Mouse (Mus musculus): ENCODE data around the gene F3. TPM values are rescaled to one million over a fixed set of nuclear protein-coding genes. Genes with fewer than 3 reads are reported as not detected.
"Not testable (repeated sequence)": the region's sequence is repeated elsewhere in the genome, so short reads cannot be mapped to it uniquely, and the experiment has no call there.

The F3 gene
- polyA plus RNA-seq, 1 experiment from 2014 or later = 20.0 TPM

- ATAC-seq (ENCODE audit: low FRiP score, low TSS enrichment) = peak; percentile 79; the same call in 1 of the 2 replicates
- Histone ChIP-seq H3K4me2 (replicated peaks; ENCODE audit: low read depth, low read length) (no peak overlapping the region), H3K9ac (replicated peaks; ENCODE audit: low read length) (no peak overlapping the region), H3K9me3 (ENCODE audit: low read length) (no peaks in the 10 kb centered on the region), H3K27ac (ENCODE audit: low read length) (no peak overlapping the region), H3K27me3 (ENCODE audit: insufficient read depth, low read length) (no peaks in the 10 kb centered on the region), H3K36me3 (ENCODE audit: insufficient read depth, low read length) (peaks cover 19% of the 10 kb centered on the region), H3K4me1 (ENCODE audit: insufficient read depth, low read length) (no peaks in the 10 kb centered on the region), H3K4me3 (ENCODE audit: low read length) (no peak overlapping the region)
- WGBS = 65% methylated on average over 4 of the region's 4 CpGs
Observed at GRCm38 (mm10) chr3:121762056-121762852, 38.9 kb downstream of the F3 start.

DNA sequence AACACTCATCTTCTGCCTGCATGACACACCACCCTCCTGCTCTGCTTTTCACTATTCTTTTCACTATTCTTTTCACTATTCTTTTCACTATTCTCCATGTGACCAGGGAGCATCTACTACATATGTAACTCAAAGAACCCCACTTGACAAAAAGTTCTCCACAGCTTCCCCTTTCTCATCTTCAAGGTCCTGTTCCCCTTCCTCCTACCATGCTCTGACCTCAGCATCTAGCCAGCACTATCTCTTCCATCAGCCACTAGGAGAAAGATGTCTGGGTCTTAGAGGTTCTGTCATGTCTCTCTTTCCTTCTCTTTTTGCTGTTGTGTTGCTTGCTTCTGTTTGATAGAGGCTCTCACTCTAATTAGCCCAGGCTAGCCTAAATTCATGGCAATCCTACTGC, 42.7 kb downstream of the F3 start:
- H3K4me3 ChIP-seq (ENCODE audit: low read length) = no peak overlapping the region
- H3K36me3 ChIP-seq (ENCODE audit: insufficient read depth, low read length) = peaks cover 33% of the 10 kb centered on the region
- ATAC-seq (ENCODE audit: low FRiP score, low TSS enrichment) = no peak
- no peaks in the 10 kb centered on the region for H3K4me1 ChIP-seq (ENCODE audit: insufficient read depth, low read length)
- H3K9me3 ChIP-seq (ENCODE audit: low read length) = no peaks in the 10 kb centered on the region
- no peak overlapping the region for H3K4me2 ChIP-seq (replicated peaks; ENCODE audit: low read depth, low read length)
- no peaks in the 10 kb centered on the region for H3K27me3 ChIP-seq (ENCODE audit: insufficient read depth, low read length)
- no peak overlapping the region for H3K27ac ChIP-seq (ENCODE audit: low read length)
- H3K9ac ChIP-seq (replicated peaks; ENCODE audit: low read length) = no peak overlapping the region

DNA sequence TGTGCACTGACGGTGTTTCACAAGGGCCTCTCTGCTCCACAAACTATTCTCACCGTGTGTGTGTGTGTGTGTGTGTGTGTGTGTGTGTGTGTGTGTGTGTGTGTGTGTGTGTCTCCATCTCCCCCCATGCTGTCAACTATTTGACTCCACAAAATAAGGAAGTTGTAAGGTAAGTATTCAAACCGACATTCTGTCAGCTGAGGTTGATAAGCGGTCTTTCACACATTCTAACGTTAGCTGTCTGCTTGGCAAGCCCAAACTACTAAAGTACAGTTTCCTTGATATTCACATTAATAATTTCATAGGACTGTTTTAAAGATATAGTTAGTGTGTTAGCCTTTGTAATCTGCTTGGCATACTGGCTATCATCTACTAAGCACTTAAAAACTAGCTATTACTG, 43.5 kb downstream of the F3 start:
- H3K4me3 ChIP-seq (ENCODE audit: low read length) = no peak overlapping the region
- H3K9ac ChIP-seq (replicated peaks; ENCODE audit: low read length) = no peak overlapping the region
- no peaks in the 10 kb centered on the region for H3K9me3 ChIP-seq (ENCODE audit: low read length)
- peaks cover 38% of the 10 kb centered on the region for H3K36me3 ChIP-seq (ENCODE audit: insufficient read depth, low read length)
- 78% methylated on average over 5 of the region's 5 CpGs for WGBS
- no peak overlapping the region for H3K4me2 ChIP-seq (replicated peaks; ENCODE audit: low read depth, low read length)
- no peaks in the 10 kb centered on the region for H3K27me3 ChIP-seq (ENCODE audit: insufficient read depth, low read length)
- H3K27ac ChIP-seq (ENCODE audit: low read length) = no peak overlapping the region
- no peaks in the 10 kb centered on the region for H3K4me1 ChIP-seq (ENCODE audit: insufficient read depth, low read length)
- ATAC-seq (ENCODE audit: low FRiP score, low TSS enrichment) = no peak

- Histone ChIP-seq H3K36me3 (ENCODE audit: insufficient read depth, low read length) (peaks cover 39% of the 10 kb centered on the region), H3K9me3 (ENCODE audit: low read length) (no peaks in the 10 kb centered on the region), H3K9ac (replicated peaks; ENCODE audit: low read length) (no peak overlapping the region), H3K4me1 (ENCODE audit: insufficient read depth, low read length) (no peaks in the 10 kb centered on the region), H3K27me3 (ENCODE audit: insufficient read depth, low read length) (no peaks in the 10 kb centered on the region), H3K4me3 (ENCODE audit: low read length) (no peak overlapping the region), H3K4me2 (replicated peaks; ENCODE audit: low read depth, low read length) (no peak overlapping the region), H3K27ac (ENCODE audit: low read length) (no peak overlapping the region)
- WGBS = 98% methylated on average over 3 of the region's 3 CpGs
- ATAC-seq (ENCODE audit: low FRiP score, low TSS enrichment) = no peak
Observed at GRCm38 (mm10) chr3:121768770-121769169, 45.4 kb downstream of the F3 start.

GRCm38 (mm10) chr3:121773336-121773735, 50.0 kb downstream of the F3 start:
- not testable (repeated sequence) for H3K4me2 ChIP-seq (replicated peaks; ENCODE audit: low read depth, low read length); H3K9ac ChIP-seq (replicated peaks; ENCODE audit: low read length); H3K27ac ChIP-seq (ENCODE audit: low read length); H3K4me3 ChIP-seq (ENCODE audit: low read length); ATAC-seq (ENCODE audit: low FRiP score, low TSS enrichment); H3K4me1 ChIP-seq (ENCODE audit: insufficient read depth, low read length); H3K27me3 ChIP-seq (ENCODE audit: insufficient read depth, low read length); H3K9me3 ChIP-seq (ENCODE audit: low read length)
- 92% methylated on average over 4 of the region's 4 CpGs for WGBS
- H3K36me3 ChIP-seq (ENCODE audit: insufficient read depth, low read length) = peaks cover 32% of the 10 kb centered on the region

- peak; percentile 57; the same call in 1 of the 2 replicates for ATAC-seq (ENCODE audit: low FRiP score, low TSS enrichment)
- Histone ChIP-seq H3K4me3 (ENCODE audit: low read length) (no peak overlapping the region), H3K9me3 (ENCODE audit: low read length) (no peaks in the 10 kb centered on the region), H3K36me3 (ENCODE audit: insufficient read depth, low read length) (peaks cover 10% of the 10 kb centered on the region; the same call in 1 of the 2 replicates), H3K27ac (ENCODE audit: low read length) (no peak overlapping the region), H3K4me2 (replicated peaks; ENCODE audit: low read depth, low read length) (no peak overlapping the region), H3K27me3 (ENCODE audit: insufficient read depth, low read length) (no peaks in the 10 kb centered on the region), H3K9ac (replicated peaks; ENCODE audit: low read length) (no peak overlapping the region), H3K4me1 (ENCODE audit: insufficient read depth, low read length) (no peaks in the 10 kb centered on the region)
- 55% methylated on average over 7 of the region's 7 CpGs for WGBS
Observed at GRCm38 (mm10) chr3:121777943-121778342, 54.6 kb downstream of the F3 start.

- no peak for ATAC-seq (ENCODE audit: low FRiP score, low TSS enrichment)
- Histone ChIP-seq H3K4me1 (ENCODE audit: insufficient read depth, low read length) (no peaks in the 10 kb centered on the region), H3K9me3 (ENCODE audit: low read length) (no peaks in the 10 kb centered on the region), H3K27ac (ENCODE audit: low read length) (no peak overlapping the region), H3K9ac (replicated peaks; ENCODE audit: low read length) (no peak overlapping the region), H3K4me2 (replicated peaks; ENCODE audit: low read depth, low read length) (no peak overlapping the region), H3K27me3 (ENCODE audit: insufficient read depth, low read length) (no peaks in the 10 kb centered on the region), H3K36me3 (ENCODE audit: insufficient read depth, low read length) (no peaks in the 10 kb centered on the region), H3K4me3 (ENCODE audit: low read length) (no peak overlapping the region)
- 86% methylated on average over 6 of the region's 6 CpGs for whole genome bisulfite sequencing
Observed at GRCm38 (mm10) chr3:121783020-121783419, 59.7 kb downstream of the F3 start.

Other genes with a start within 250 kb of the F3 start
- 13.2 and 13.5 TPM in 2 replicates for gene Slc44a3, start 191.1 kb upstream of the F3 start, polyA plus RNA-seq (2015; fragmentation: Nextera tagmentation; extraction: Ambion mirVana)
- not detected in 2 replicates for gene 4930432M17Rik, start 52.8 kb upstream of the F3 start, polyA plus RNA-seq (2015; fragmentation: Nextera tagmentation; extraction: Ambion mirVana)
- gene Abcd3, start 91.8 kb downstream of the F3 start, polyA plus RNA-seq (2015; fragmentation: Nextera tagmentation; extraction: Ambion mirVana) = 77.1 and 82.6 TPM in 2 replicates
- 46.2 and 48.8 TPM in 2 replicates for gene Arhgap29, start 229.0 kb downstream of the F3 start, polyA plus RNA-seq (2015; fragmentation: Nextera tagmentation; extraction: Ambion mirVana)

All from kidney, embryonic 16.5 days (tissue).